Mouse (Mus musculus) small intestine, adult 2 months (tissue): Measurements from ENCODE around the gene Rap1gds1. TPM values are rescaled to one million over a fixed set of nuclear protein-coding genes. Genes with fewer than 3 reads are reported as not detected.

Source experiments
- H3K27ac ChIP-seq: fragments of 200-500 bp; 2 replicates; pipeline ENCODE4 v1.5.1; 2012; ENCODE audit warnings: low read depth, low read length, control low read depth, inconsistent platforms; ENCODE audit not compliant: insufficient read depth
- H3K27me3 ChIP-seq: fragments of 200-500 bp; 2 replicates; pipeline ENCODE4 v1.6.1; 2012; ENCODE audit warnings: mild to moderate bottlenecking, moderate library complexity, low read length, inconsistent platforms; ENCODE audit not compliant: control insufficient read depth, insufficient read depth
- H3K36me3 ChIP-seq: fragments of 200-500 bp; 2 replicates; pipeline ENCODE4 v1.6.1; 2012; ENCODE audit warnings: mild to moderate bottlenecking, low read length, control low read depth, inconsistent platforms; ENCODE audit not compliant: control insufficient read depth, insufficient read depth
- H3K4me1 ChIP-seq: fragments of 200-500 bp; 2 replicates; pipeline ENCODE4 v1.6.1; 2012; ENCODE audit warnings: low read length, inconsistent platforms, mixed read lengths; ENCODE audit not compliant: control insufficient read depth, insufficient read depth, insufficient read length
- H3K4me3 ChIP-seq: fragments of 200-500 bp; 2 replicates; pipeline ENCODE4 v1.5.1; 2012; ENCODE audit warnings: low read depth, mild to moderate bottlenecking, control low read depth, inconsistent platforms, low read length, moderate library complexity
- CTCF ChIP-seq: fragments of 200-500 bp; IDR thresholded peaks from 2 replicates; pipeline ENCODE4 v1.5.1; 2012; ENCODE audit warnings: low read depth, mild to moderate bottlenecking, control low read depth, inconsistent platforms, low read length, moderate library complexity, mixed read lengths; ENCODE audit not compliant: insufficient replicate concordance, insufficient read length; ENCODE audit errors: extremely low read depth
- POLR2A ChIP-seq: fragments of 200-500 bp; IDR thresholded peaks from 2 replicates; pipeline ENCODE4 v1.6.1; 2012; ENCODE audit warnings: low read depth, mild to moderate bottlenecking, control low read depth, inconsistent platforms, low read length, moderate library complexity
- WGBS: fragments of 180-500 bp; shearing (Covaris S2); methylation state at CpG from one replicate; pipeline ENCODE4 v1.1.7; 2018; 5-methylcytosine and 5-hydroxymethylcytosine counted together
- polyA plus RNA-seq: library from polyadenylated mRNA; depleted of rRNA; stranded (reverse); fragments of >200 nt; gene quantifications from 2 replicates; pipeline ENCODE4 v1.2.3, GENCODE M21; 2012; rRNA removed

Gene Rap1gds1
- polyA plus RNA-seq, 1 experiment: 8.4 TPM

DNA sequence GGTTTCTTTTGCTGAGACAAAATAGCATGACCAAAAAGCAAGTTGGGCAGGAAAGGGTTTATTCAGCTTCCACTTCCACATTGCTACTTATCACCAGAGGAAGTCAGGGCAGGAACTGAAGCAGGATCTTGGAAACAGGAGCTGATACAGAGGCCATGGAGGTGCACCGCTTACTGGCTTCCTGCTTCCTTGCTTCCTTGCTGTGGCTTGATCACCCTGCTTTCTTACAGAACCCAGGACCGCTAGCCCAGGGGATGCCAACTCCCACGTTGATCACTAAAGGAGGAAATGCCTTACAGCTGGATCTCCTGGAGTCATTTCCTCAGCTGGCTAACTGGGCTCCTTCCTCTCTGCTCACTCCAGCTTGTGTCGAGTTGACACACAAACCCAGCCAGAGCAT is 197.3 kb downstream of the Rap1gds1 start:
- no peak overlapping the region for H3K4me3 ChIP-seq
- TF ChIP-seq POLR2A (no peak), CTCF (no peak)
- H3K36me3 ChIP-seq: no peaks in the 10 kb centered on the region
- H3K27me3 ChIP-seq: no peaks in the 10 kb centered on the region
- peaks cover 4% of the 10 kb centered on the region for H3K4me1 ChIP-seq
- H3K27ac ChIP-seq: no peak overlapping the region
- 65% methylated on average over 4 of the region's 4 CpGs for WGBS

DNA sequence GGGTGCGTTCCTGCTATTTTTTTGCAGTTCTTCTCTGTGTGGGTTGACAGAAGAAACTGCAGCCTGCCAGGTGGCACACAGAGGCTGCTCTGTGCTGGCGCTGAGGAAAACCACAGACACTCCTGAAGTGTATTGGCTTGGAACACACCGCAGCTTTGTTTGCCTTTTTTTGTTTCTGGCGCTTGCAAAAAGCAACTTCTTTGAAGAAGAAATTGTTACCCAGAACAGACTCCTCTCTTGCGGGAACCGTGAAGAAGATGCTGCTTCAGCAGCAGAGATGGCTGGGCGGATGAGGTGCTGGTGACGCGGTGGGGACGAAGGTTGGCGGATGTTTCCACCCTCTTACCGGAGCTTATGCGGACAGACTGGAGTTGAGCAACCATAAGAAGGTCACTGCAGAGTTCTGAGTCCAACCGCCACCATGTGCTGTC is 198.1 kb downstream of the Rap1gds1 start:
- 78% methylated on average over 14 of the region's 14 CpGs for WGBS
- Histone ChIP-seq H3K4me1 (peaks cover 4% of the 10 kb centered on the region), H3K4me3 (peak overlapping the region; percentile 25; the same call in 1 of the 2 replicates), H3K27me3 (no peaks in the 10 kb centered on the region), H3K27ac (no peak overlapping the region), H3K36me3 (no peaks in the 10 kb centered on the region)
- TF ChIP-seq POLR2A (no peak), CTCF (no peak)

GRCm38 (mm10) chr3:138876418-138876817 is 198.6 kb downstream of the Rap1gds1 start:
- no peak overlapping the region for H3K4me3 ChIP-seq
- peaks cover 4% of the 10 kb centered on the region for H3K4me1 ChIP-seq
- no peaks in the 10 kb centered on the region for H3K27me3 ChIP-seq
- no peak overlapping the region for H3K27ac ChIP-seq
- H3K36me3 ChIP-seq: no peaks in the 10 kb centered on the region
- WGBS: 94% methylated on average over 10 of the region's 10 CpGs
- TF ChIP-seq POLR2A: no peak
- no peak for TF ChIP-seq CTCF

DNA sequence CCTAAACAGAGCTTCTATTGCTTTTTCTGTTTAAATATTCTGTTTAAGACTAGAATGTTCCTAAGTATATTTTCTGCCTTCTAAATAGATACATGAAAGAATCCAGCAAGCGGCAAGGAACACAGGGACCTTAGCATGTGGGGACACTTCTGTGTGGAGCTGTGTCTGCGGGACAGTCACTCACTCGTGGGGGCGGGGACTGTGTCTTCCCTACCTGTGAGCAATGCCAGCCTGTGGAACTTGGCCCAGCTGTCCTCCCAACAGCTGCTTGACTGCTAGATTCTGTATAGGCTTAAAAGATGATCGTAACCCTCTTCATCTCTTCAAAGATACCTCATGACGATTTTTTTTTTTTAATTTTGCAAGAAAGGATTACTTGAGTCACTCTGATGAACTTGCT is 199.1 kb downstream of the Rap1gds1 start:
- WGBS: 90% methylated on average over 6 of the region's 6 CpGs
- no peak overlapping the region for H3K27ac ChIP-seq

More for the DNA sequence above, 199.1 kb downstream of the Rap1gds1 start:
- Histone ChIP-seq H3K4me1 (peaks cover 2% of the 10 kb centered on the region), H3K4me3 (no peak overlapping the region), H3K36me3 (no peaks in the 10 kb centered on the region), H3K27me3 (no peaks in the 10 kb centered on the region)
- TF ChIP-seq POLR2A (no peak), CTCF (no peak)

Other genes starting within 250 kb of the Rap1gds1 start
- not detected in 2 replicates for gene Stpg2, start 130.5 kb upstream of the Rap1gds1 start, polyA plus RNA-seq